Mouse (Mus musculus) gastrocnemius, adult 18-20 months (tissue): ENCODE results near the gene Doc2b. TPM values are rescaled to one million over a fixed set of nuclear protein-coding genes. Genes with fewer than 3 reads are reported as not detected.
A peak's percentile ranks its signal among the peaks of the same experiment; 100 is the strongest.
"Not testable (repeated sequence)": the region's sequence is repeated elsewhere in the genome, so short reads cannot be mapped to it uniquely, and the experiment has no call there.

ENCODE experiments used
- DNase-seq: peaks from one replicate; pipeline ENCODE4 v3.0.0; 2021; ENCODE audit warnings: low spot score
- total RNA-seq, 2 experiments: library from RNA; stranded (reverse); gene quantifications; 2 replicates each; pipeline ENCODE4 v1.2.3; 2021

The Doc2b gene
- total RNA-seq, 2 experiments from 2014 or later: 0.45 to 2.7 TPM

DNA sequence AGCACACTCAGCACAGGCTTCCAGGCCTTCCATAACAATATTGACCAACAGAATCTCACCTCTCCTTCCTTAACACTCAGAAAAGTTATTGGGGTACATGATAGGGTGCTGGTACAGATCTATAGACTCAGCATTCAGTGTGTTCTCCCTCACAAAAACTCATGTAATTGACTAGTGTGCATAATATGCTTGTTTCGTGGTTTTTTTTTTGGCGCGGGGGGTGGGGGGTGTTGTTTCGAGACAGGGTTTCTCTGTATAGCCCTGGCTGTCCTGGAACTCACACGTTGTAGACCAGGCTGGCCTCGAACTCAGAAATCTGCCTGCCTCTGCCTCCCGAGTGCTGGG, 57.4 kb downstream of the Doc2b start:
- no peak for DNase-seq

DNA sequence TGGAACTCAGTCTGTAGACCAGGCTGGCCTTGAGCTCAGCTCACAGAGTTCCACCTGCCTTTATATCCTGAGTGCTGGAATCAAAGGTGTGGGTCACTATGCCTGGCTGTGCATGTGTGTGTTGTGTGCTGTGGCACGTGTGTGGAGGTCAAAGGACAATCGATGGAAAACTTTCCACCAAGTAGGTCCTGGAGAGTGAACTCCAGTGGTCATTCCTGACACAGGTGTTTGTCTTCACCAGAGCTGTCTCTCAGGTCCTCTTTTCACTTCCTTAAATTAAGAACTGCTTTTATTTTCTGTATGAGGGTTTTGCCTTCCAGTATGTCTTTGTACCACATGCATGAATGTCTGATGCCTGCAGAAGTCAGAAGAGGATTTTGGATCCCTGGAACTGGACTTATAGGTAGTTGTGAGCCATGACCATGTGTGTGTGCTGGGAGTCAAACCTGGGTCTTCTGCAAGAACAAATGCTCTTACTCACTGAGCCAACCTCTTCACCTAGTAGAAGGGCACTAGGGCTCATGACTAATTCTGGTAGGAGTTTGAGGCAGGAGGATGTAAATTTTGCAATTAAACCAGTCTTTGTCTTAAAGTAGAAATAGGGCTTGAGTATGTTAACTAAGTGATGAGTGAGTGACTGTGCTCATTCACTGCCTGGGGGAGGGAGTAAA, 57.9 kb downstream of the Doc2b start:
- no peak for DNase-seq

DNA sequence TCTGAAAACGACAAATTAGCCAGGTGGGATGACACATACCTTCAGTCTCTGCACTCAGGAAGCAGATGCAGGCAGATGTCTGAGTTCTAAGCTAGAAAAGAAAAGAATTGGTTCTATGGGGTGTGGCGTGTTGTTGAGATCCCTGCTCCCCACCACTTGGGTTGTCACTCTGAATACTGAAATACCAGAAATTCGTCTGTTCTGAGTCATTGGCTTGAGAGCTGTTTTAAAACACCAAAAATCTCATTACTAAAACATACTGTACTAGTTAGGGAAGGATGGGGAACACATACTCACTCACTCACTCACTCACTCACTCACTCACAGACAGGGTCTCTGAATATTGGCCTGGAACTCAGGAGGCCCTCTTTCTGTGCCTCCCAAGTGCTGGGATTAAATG, 58.9 kb downstream of the Doc2b start:
- no peak for DNase-seq

DNA sequence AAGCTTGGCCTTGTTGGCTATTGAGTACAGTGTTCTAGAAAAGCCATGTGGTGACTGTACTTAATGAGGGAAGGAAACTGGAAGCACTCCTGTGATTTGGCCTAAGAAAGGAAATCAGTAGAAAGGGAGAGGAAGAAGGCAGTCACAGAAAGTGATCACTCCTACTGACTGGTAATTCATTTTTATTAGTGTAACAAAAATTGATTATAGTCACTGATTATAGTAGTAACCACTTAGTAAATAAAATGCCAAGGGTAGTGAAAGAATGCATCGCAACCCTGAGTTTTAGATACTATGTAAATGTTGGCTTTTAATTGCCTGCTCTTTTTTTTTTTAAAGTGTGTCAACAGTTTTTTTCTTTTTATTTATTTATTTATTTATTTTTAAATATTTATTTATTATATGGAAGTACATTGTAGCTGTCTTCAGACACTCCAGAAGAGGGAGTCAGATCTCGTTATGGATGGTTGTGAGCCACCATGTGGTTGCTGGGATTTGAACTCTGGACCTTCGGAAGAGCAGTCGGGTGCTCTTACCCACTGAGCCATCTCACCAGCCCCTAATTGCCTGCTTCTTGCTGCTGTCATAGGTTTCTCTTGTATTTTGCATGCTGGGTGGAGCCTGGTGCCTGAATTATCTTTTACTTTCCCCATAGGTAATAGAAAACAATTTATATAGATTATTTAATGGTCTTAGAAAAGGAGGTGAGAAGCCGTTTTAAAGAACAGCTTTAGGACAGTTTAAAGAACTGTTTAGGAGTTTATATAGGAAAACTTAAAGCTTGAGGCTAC, 60.2 kb downstream of the Doc2b start:
- DNase-seq: no peak

DNA sequence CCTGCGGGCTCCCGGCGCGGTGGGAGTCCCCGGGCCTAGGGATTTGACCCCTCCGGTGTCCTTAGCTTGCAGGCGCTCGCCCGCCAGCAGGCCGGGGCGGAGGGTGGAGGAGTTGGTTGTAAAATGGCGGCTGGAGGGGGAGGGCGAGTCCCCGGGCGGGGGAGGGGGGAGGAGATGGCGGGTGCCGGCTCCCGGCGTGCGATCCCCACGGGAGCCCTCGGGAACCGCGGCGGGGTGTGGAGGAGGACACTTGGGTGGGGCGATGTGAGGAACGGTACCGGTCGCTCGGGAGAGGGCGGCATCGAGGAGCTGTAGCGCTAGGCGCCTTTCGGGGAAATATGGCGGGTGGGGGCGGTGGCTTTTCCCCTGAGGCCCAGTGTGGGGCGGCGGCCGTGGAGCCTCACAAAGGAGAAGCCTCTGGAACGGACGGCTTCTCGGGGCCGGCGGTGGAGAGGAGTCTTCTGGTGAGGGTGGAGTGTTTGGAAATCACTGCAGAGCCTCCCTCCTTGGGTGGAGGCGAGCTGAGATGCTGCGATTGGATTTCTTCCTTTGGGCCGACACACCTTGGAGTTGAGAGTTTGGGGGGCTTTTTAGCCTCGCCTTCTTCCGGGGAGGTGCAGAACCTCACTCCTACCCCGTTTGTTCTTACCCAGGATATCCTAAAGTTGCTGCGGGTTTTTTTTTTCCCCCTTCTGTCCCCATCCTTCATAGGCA, 62.5 kb downstream of the Doc2b start:
- DNase-seq: peak; percentile 80

DNA sequence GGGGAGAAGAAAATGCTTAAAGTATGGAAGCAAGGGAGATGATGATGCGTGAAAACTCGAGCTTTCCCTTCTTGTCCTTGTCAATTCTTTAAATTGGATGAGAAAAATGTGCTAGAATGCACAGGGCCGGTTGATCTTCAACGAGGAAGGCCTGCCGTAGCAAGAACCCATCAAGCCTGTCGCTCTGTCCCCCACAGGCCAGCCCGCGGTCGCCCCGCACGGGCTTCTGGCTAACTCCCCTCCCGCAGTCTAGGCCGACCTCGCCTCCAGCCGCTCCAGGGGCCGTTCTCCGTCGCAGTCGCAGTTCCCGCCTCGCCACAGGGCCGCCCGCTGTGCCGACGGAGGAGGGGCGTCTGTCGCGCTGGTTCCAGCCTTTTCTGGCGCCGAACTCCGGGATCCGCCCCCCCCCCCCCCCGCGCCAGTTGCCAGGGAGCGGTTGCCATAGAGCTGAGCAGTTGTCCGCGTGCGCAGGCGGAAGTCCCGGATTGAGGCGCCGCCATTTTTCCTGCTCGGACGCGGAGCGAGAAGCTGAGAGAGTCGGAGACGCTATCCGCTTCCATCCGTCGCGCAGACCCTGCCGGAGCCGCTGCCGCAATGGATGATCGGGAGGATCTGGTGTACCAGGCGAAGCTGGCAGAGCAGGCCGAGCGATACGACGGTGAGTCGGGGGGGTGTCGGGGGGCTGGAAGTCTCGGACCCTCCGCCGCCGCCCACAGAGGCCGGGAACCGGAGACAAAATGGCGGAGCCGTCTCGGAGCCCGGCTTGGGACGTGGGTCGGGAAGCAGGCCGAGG, 63.2 kb downstream of the Doc2b start, which contains the start of gene Ywhae:
Ywhae (plus strand) TSS at position 436 of the 793 bp plus-strand sequence.
- DNase-seq: peak; percentile 90

DNA sequence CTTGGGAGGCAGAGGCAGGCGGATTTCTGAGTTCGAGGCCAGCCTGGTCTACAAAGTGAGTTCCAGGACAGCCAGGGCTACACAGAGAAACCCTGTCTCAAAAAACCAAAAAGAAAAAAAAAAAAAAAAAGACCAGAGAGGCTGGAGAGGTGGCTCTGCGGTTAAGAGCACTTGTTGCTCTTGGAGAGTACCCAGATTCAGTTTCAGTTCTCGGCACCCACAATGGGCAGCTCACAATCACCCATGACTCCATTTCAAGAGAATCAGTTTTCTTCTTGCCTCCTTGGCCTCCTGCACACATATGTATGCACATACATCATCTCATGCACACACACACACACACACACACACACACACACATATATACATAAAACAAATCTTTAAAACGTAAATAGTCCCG, 68.2 kb downstream of the Doc2b start:
- DNase-seq: not testable (repeated sequence)

DNA sequence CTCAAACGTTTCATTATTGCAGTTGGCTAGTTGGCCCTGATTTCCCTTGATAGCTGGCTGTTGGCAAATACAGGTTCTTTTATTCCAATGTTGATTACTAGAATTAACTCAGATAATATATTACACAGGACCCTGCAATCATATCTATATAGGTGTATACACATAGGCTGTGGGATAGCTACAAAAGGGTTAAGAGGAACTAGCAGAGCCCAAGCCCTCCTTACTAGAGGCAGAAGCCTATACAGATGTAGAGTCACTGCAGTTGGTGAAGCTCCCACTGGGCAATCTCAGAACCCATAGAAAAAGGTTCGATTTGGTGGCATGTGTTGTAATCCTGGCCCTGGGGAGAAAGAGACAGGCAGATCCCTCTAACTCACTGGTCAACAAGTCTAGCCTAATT, 68.7 kb downstream of the Doc2b start:
- no peak for DNase-seq

DNA sequence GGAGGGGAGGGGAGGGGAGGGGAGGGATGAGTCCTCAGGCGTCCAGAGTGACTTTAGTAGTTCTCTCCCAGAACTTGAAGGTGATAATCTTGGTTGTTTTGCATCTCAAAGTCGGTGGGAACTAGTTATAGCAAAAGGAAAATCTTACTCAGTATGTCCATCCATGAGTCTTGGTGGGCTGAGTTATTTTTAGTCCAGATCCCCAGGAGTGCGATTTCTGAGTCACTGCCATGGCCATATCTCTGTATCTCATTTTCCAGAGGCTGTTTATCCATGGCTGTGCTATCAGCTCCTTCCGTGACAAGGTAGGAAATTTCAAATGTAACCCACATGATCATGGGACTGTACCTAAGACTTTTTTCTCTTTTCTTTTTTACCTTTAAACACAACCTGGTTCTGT, 73.5 kb downstream of the Doc2b start:
- DNase-seq: no peak

Other genes starting within 250 kb of the Doc2b start
- gene Pitpna, start 208.0 kb downstream of the Doc2b start, total RNA-seq: 100 to 1,000 TPM; 168 to 172 TPM
- 10 to 100 TPM; 24.6 to 25.0 TPM for gene Inpp5k, start 165.1 kb downstream of the Doc2b start, total RNA-seq
- 10 to 100 TPM; 32.6 to 40.7 TPM for gene Myo1c, start 145.5 kb downstream of the Doc2b start, total RNA-seq
- gene Crk, start 116.8 kb downstream of the Doc2b start, total RNA-seq: 10 to 100 TPM; 50.3 to 60.6 TPM
- gene Ywhae, start 63.2 kb downstream of the Doc2b start, total RNA-seq: 100 to 1,000 TPM; 517 to 578 TPM
- 10 to 100 TPM; 14.2 to 14.9 TPM for gene Rph3al, start 142.4 kb upstream of the Doc2b start, total RNA-seq
- not detected for gene 1700016K19Rik, start 203.9 kb upstream of the Doc2b start, total RNA-seq
- gene Rflnb, start 231.7 kb upstream of the Doc2b start, total RNA-seq: 10 to 100 TPM; 10.9 to 16.1 TPM